Mouse (Mus musculus) left cerebral cortex, postnatal 14 days (tissue): Measurements from ENCODE around the gene Foxi2. TPM values are rescaled to one million over a fixed set of nuclear protein-coding genes. Genes with fewer than 3 reads are reported as not detected.

ENCODE experiments used
- total RNA-seq, 2 experiments: library from RNA; stranded (reverse); gene quantifications; 2 replicates each; pipeline ENCODE4 v1.2.3; 2021

The Foxi2 gene
- total RNA-seq, 2 experiments from 2014 or later = not detected

Other genes starting within 250 kb of the Foxi2 start
- not detected for gene Nps, start 151.6 kb upstream of the Foxi2 start, total RNA-seq
- not detected for gene Clrn3, start 118.3 kb downstream of the Foxi2 start, total RNA-seq
- gene Ptpre, start 127.2 kb downstream of the Foxi2 start, total RNA-seq = 10 to 100 TPM; 23.7 to 31.2 TPM